Mouse (Mus musculus): Measurements from ENCODE around the gene Adh6a. TPM values are rescaled to one million over a fixed set of nuclear protein-coding genes. Genes with fewer than 3 reads are reported as not detected.
"Not testable (repeated sequence)": the region's sequence is repeated elsewhere in the genome, so short reads cannot be mapped to it uniquely, and the experiment has no call there.

Adh6a gene
- polyA plus RNA-seq, 1 experiment = not detected

- no peak for TF ChIP-seq TCF3 (IDR thresholded peaks at IDR 0.05; ENCODE audit: insufficient read length, low read depth)
- TF ChIP-seq E2F4 (IDR thresholded peaks at IDR 0.05; ENCODE audit: insufficient read depth) = no peak
- no peak for TF ChIP-seq POLR2A (IDR thresholded peaks at IDR 0.05; ENCODE audit: insufficient read length, low read depth)
- TF ChIP-seq CEBPB (IDR thresholded peaks at IDR 0.05; ENCODE audit: insufficient read depth, poor library complexity, severe bottlenecking) = no peak
- no peak for TF ChIP-seq MAX (IDR thresholded peaks at IDR 0.05; ENCODE audit: low read depth)
- TF ChIP-seq USF1 (IDR thresholded peaks at IDR 0.05; ENCODE audit: low read depth) = no peak
- no peak for TF ChIP-seq SRF (IDR thresholded peaks at IDR 0.05; ENCODE audit: control insufficient read depth, insufficient read length, low read depth)
- TF ChIP-seq POLR2AphosphoS2 (IDR thresholded peaks at IDR 0.05; ENCODE audit: insufficient read length, low read depth) = no peak
- no peak for TF ChIP-seq REST (IDR thresholded peaks at IDR 0.05; ENCODE audit: insufficient read depth, insufficient read length)
- no peaks in the 10 kb centered on the region for H3K79me2 ChIP-seq (ENCODE audit: control insufficient read depth, insufficient read depth)
- no peaks in the 10 kb centered on the region for H3K36me3 ChIP-seq (ENCODE audit: control insufficient read depth, insufficient read depth)
- H3K4me2 ChIP-seq (ENCODE audit: low read depth) = no peak overlapping the region
- no peaks in the 10 kb centered on the region for H3K27me3 ChIP-seq (ENCODE audit: control insufficient read depth, insufficient read depth, insufficient read length)
- no peak overlapping the region for H3K4me3 ChIP-seq
- no peak overlapping the region for H3ac ChIP-seq (ENCODE audit: control insufficient read depth, insufficient read length)
Observed at GRCm38 (mm10) chr3:138362920-138363319, 49.8 kb downstream of the Adh6a start.

DNA sequence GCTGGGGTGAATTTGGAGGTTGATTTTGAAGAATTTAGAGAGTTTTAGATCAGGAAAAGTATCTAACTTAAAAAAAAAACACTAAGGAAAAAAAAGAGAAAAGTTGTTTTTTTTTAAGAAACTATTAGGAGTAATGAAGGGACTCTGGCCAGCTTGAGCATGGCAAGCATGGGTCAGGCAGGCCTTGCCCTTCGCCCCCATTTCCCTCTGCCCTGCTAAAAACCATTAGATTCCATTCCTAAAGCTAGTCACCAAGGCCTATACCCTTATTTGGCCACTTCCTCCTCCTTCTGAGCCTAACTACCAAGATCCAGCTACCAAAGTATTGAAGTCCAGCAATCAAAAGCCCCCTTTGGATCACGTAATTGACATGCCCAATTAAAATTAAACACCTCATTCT, 53.1 kb downstream of the Adh6a start:
- no peaks in the 10 kb centered on the region for H3K36me3 ChIP-seq (ENCODE audit: control insufficient read depth, insufficient read depth)
- no peak overlapping the region for H3K4me2 ChIP-seq (ENCODE audit: low read depth)
- TF ChIP-seq TCF3 (IDR thresholded peaks at IDR 0.05; ENCODE audit: insufficient read length, low read depth) (no peak), USF1 (IDR thresholded peaks at IDR 0.05; ENCODE audit: low read depth) (no peak), SRF (IDR thresholded peaks at IDR 0.05; ENCODE audit: control insufficient read depth, insufficient read length, low read depth) (no peak), E2F4 (IDR thresholded peaks at IDR 0.05; ENCODE audit: insufficient read depth) (no peak), MAX (IDR thresholded peaks at IDR 0.05; ENCODE audit: low read depth) (no peak), CEBPB (IDR thresholded peaks at IDR 0.05; ENCODE audit: insufficient read depth, poor library complexity, severe bottlenecking) (no peak), POLR2AphosphoS2 (IDR thresholded peaks at IDR 0.05; ENCODE audit: insufficient read length, low read depth) (no peak)
- H3K27me3 ChIP-seq (ENCODE audit: control insufficient read depth, insufficient read depth, insufficient read length) = no peaks in the 10 kb centered on the region
- no peak overlapping the region for H3K4me3 ChIP-seq
- no peak overlapping the region for H3ac ChIP-seq (ENCODE audit: control insufficient read depth, insufficient read length)
- H3K79me2 ChIP-seq (ENCODE audit: control insufficient read depth, insufficient read depth) = no peaks in the 10 kb centered on the region

GRCm38 (mm10) chr3:138369546-138369945, 56.5 kb downstream of the Adh6a start:
- H3K79me2 ChIP-seq (ENCODE audit: control insufficient read depth, insufficient read depth) = no peaks in the 10 kb centered on the region
- H3K4me2 ChIP-seq (ENCODE audit: low read depth) = no peak overlapping the region
- H3ac ChIP-seq (ENCODE audit: control insufficient read depth, insufficient read length) = no peak overlapping the region
- H3K27me3 ChIP-seq (ENCODE audit: control insufficient read depth, insufficient read depth, insufficient read length) = no peaks in the 10 kb centered on the region
- TF ChIP-seq SRF (IDR thresholded peaks at IDR 0.05; ENCODE audit: control insufficient read depth, insufficient read length, low read depth) (no peak), MYOD1 (IDR thresholded peaks at IDR 0.05; ENCODE audit: control insufficient read depth in 1 of 3, insufficient read length in 2 of 3, low read depth in 2 of 3) (no peak), POLR2A (IDR thresholded peaks at IDR 0.05; ENCODE audit: insufficient read length, low read depth) (no peak), E2F4 (IDR thresholded peaks at IDR 0.05; ENCODE audit: insufficient read depth) (no peak), REST (IDR thresholded peaks at IDR 0.05; ENCODE audit: insufficient read depth, insufficient read length) (no peak), TCF3 (IDR thresholded peaks at IDR 0.05; ENCODE audit: insufficient read length, low read depth) (no peak), MAX (IDR thresholded peaks at IDR 0.05; ENCODE audit: low read depth) (no peak), TCF12 (IDR thresholded peaks at IDR 0.05; ENCODE audit: insufficient read depth, poor library complexity, severe bottlenecking) (no peak), MYOG (IDR thresholded peaks at IDR 0.05; ENCODE audit: control insufficient read depth in 1 of 3, insufficient read depth in 1 of 3, insufficient read length in 2 of 3, low read depth in 2 of 3) (no peak), POLR2AphosphoS2 (IDR thresholded peaks at IDR 0.05; ENCODE audit: insufficient read length, low read depth) (no peak), CEBPB (IDR thresholded peaks at IDR 0.05; ENCODE audit: insufficient read depth, poor library complexity, severe bottlenecking) (no peak), USF1 (IDR thresholded peaks at IDR 0.05; ENCODE audit: low read depth) (no peak)
- H3K36me3 ChIP-seq (ENCODE audit: control insufficient read depth, insufficient read depth) = no peaks in the 10 kb centered on the region
- H3K4me3 ChIP-seq = no peak overlapping the region

- H3K79me2 ChIP-seq (ENCODE audit: control insufficient read depth, insufficient read depth); H3K36me3 ChIP-seq (ENCODE audit: control insufficient read depth, insufficient read depth); H3K4me2 ChIP-seq (ENCODE audit: low read depth); H3K4me3 ChIP-seq; H3K27me3 ChIP-seq (ENCODE audit: control insufficient read depth, insufficient read depth, insufficient read length); H3ac ChIP-seq (ENCODE audit: control insufficient read depth, insufficient read length): not testable (repeated sequence)
Observed at GRCm38 (mm10) chr3:138370289-138370688, 57.2 kb downstream of the Adh6a start.

DNA sequence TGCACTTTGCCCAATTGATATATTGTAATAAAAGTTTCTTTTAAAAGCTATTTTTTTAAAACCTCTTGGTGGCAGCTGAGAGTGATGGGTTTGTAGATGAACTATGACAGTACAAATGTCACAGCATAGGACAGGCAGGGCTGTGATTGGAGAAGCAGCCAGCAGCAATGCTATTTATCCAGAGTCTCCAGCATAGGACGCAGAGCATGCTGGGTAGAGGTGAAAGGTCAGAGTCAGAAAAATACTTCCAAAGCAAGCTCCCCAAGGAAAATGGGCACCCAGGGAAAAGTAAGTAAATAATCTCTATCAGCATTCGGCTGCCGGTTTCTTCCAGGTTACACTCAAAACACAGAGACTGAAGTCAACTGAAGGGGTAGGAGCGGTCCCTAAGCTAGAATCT, 60.8 kb downstream of the Adh6a start:
- Histone ChIP-seq H3K36me3 (ENCODE audit: control insufficient read depth, insufficient read depth) (no peaks in the 10 kb centered on the region), H3K4me2 (ENCODE audit: low read depth) (no peak overlapping the region), H3K4me3 (no peak overlapping the region), H3ac (ENCODE audit: control insufficient read depth, insufficient read length) (no peak overlapping the region), H3K27me3 (ENCODE audit: control insufficient read depth, insufficient read depth, insufficient read length) (peaks cover 18% of the 10 kb centered on the region), H3K79me2 (ENCODE audit: control insufficient read depth, insufficient read depth) (no peaks in the 10 kb centered on the region)
- TF ChIP-seq USF1 (IDR thresholded peaks at IDR 0.05; ENCODE audit: low read depth) (no peak), TCF3 (IDR thresholded peaks at IDR 0.05; ENCODE audit: insufficient read length, low read depth) (no peak), MYOD1 (IDR thresholded peaks at IDR 0.05; ENCODE audit: control insufficient read depth in 1 of 3, insufficient read length in 2 of 3, low read depth in 2 of 3) (no peak), MAX (IDR thresholded peaks at IDR 0.05; ENCODE audit: low read depth) (no peak), SRF (IDR thresholded peaks at IDR 0.05; ENCODE audit: control insufficient read depth, insufficient read length, low read depth) (no peak)

GRCm38 (mm10) chr3:138375148-138375547, 62.1 kb downstream of the Adh6a start:
- Histone ChIP-seq H3K36me3 (ENCODE audit: control insufficient read depth, insufficient read depth) (no peaks in the 10 kb centered on the region), H3ac (ENCODE audit: control insufficient read depth, insufficient read length) (no peak overlapping the region), H3K27me3 (ENCODE audit: control insufficient read depth, insufficient read depth, insufficient read length) (peaks cover 18% of the 10 kb centered on the region), H3K4me3 (no peak overlapping the region), H3K4me2 (ENCODE audit: low read depth) (no peak overlapping the region), H3K79me2 (ENCODE audit: control insufficient read depth, insufficient read depth) (no peaks in the 10 kb centered on the region)
- TF ChIP-seq POLR2A (IDR thresholded peaks at IDR 0.05; ENCODE audit: insufficient read length, low read depth) = no peak
- TF ChIP-seq MAX (IDR thresholded peaks at IDR 0.05; ENCODE audit: low read depth) = no peak
- TF ChIP-seq USF1 (IDR thresholded peaks at IDR 0.05; ENCODE audit: low read depth) = no peak
- TF ChIP-seq REST (IDR thresholded peaks at IDR 0.05; ENCODE audit: insufficient read depth, insufficient read length) = no peak
- no peak for TF ChIP-seq CEBPB (IDR thresholded peaks at IDR 0.05; ENCODE audit: insufficient read depth, poor library complexity, severe bottlenecking)
- TF ChIP-seq TCF12 (IDR thresholded peaks at IDR 0.05; ENCODE audit: insufficient read depth, poor library complexity, severe bottlenecking) = no peak
- no peak for TF ChIP-seq POLR2AphosphoS2 (IDR thresholded peaks at IDR 0.05; ENCODE audit: insufficient read length, low read depth)
- no peak for TF ChIP-seq MYOD1 (IDR thresholded peaks at IDR 0.05; ENCODE audit: control insufficient read depth in 1 of 3, insufficient read length in 2 of 3, low read depth in 2 of 3)
- TF ChIP-seq MYOG (IDR thresholded peaks at IDR 0.05; ENCODE audit: control insufficient read depth in 1 of 3, insufficient read depth in 1 of 3, insufficient read length in 2 of 3, low read depth in 2 of 3) = no peak
- no peak for TF ChIP-seq SRF (IDR thresholded peaks at IDR 0.05; ENCODE audit: control insufficient read depth, insufficient read length, low read depth)
- no peak for TF ChIP-seq E2F4 (IDR thresholded peaks at IDR 0.05; ENCODE audit: insufficient read depth)
- TF ChIP-seq TCF3 (IDR thresholded peaks at IDR 0.05; ENCODE audit: insufficient read length, low read depth) = no peak
